Mouse (Mus musculus): ENCODE results near the gene Olfr1469. TPM values are rescaled to one million over a fixed set of nuclear protein-coding genes. Genes with fewer than 3 reads are reported as not detected.
"Not testable (repeated sequence)": the region's sequence is repeated elsewhere in the genome, so short reads cannot be mapped to it uniquely, and the experiment has no call there.

Olfr1469 gene
- not detected for total RNA-seq (2021)
- long read RNA-seq, experiment 1: 0 reads
- long read RNA-seq, experiment 2: 0 reads

- DNase-seq: no peak
Measured at GRCm38 (mm10) chr19:13407549-13407948, at the start of gene Olfr1469. Gene Olfr1469 (plus strand): TSS chr19:13407849.

GRCm38 (mm10) chr19:13361936-13362335, 45.7 kb upstream of the Olfr1469 start, which contains the start of gene Olfr1467:
Gene Olfr1467 (plus strand): TSS chr19:13362236.
- DNase-seq: no peak

GRCm38 (mm10) chr19:13443109-13443508, 35.5 kb downstream of the Olfr1469 start, which contains the start of gene Olfr1471:
Gene Olfr1471 (plus strand): TSS chr19:13443409.
- DNase-seq: not testable (repeated sequence)

GRCm38 (mm10) chr19:13455986-13456385, 48.3 kb downstream of the Olfr1469 start, which contains the start of gene Olfr1472:
Gene Olfr1472 (minus strand): TSS chr19:13456086.
- DNase-seq: no peak

Other genes starting within 250 kb of the Olfr1469 start
- not detected for gene Olfr1461, start 244.8 kb upstream of the Olfr1469 start, total RNA-seq (2021)
- gene Olfr1462, start 222.1 kb upstream of the Olfr1469 start, total RNA-seq (2021): not detected
- gene Olfr1463, start 176.5 kb upstream of the Olfr1469 start, total RNA-seq (2021): not detected
- not detected for gene Olfr1465, start 92.3 kb upstream of the Olfr1469 start, total RNA-seq (2021)
- not detected for gene Olfr1466, start 69.0 kb upstream of the Olfr1469 start, total RNA-seq (2021)
- not detected for gene Olfr1467, start 45.6 kb upstream of the Olfr1469 start, total RNA-seq (2021)
- not detected for gene Olfr1471, start 35.6 kb downstream of the Olfr1469 start, total RNA-seq (2021)
- not detected for gene Olfr1472, start 48.2 kb downstream of the Olfr1469 start, total RNA-seq (2021)
- not detected for gene Olfr1474, start 61.7 kb downstream of the Olfr1469 start, total RNA-seq (2021)
- not detected for gene Olfr1475, start 72.3 kb downstream of the Olfr1469 start, total RNA-seq (2021)
- not detected for gene Olfr1477, start 92.7 kb downstream of the Olfr1469 start, total RNA-seq (2021)
- not detected for gene Olfr1480, start 120.1 kb downstream of the Olfr1469 start, total RNA-seq (2021)
- not detected for gene Olfr1484, start 175.7 kb downstream of the Olfr1469 start, total RNA-seq (2021)
- gene Olfr1487, start 209.5 kb downstream of the Olfr1469 start, total RNA-seq (2021): not detected
- gene Olfr1489, start 223.8 kb downstream of the Olfr1469 start, total RNA-seq (2021): not detected
- gene Olfr1490, start 243.2 kb downstream of the Olfr1469 start, total RNA-seq (2021): not detected

Measured in gastrocnemius, postnatal 10 days (tissue).